Mouse (Mus musculus) cerebellum, postnatal 4 days (tissue): ENCODE results near the gene Arrdc2.
A peak's percentile ranks its signal among the peaks of the same experiment; 100 is the strongest.

Source experiments
- DNase-seq, 2 experiments: peaks; one replicate each; pipeline ENCODE4 v3.0.0; 2022; ENCODE audit warnings: low spot score in 2 of 2, mixed read lengths in 1 of 2

The Arrdc2 gene

GRCm38 (mm10) chr8:70839408-70840351, at the start of gene Arrdc2:
Arrdc2 (minus strand) TSS chr8:70839720.
- DNase-seq, result peak; percentile 86 to 95

DNA sequence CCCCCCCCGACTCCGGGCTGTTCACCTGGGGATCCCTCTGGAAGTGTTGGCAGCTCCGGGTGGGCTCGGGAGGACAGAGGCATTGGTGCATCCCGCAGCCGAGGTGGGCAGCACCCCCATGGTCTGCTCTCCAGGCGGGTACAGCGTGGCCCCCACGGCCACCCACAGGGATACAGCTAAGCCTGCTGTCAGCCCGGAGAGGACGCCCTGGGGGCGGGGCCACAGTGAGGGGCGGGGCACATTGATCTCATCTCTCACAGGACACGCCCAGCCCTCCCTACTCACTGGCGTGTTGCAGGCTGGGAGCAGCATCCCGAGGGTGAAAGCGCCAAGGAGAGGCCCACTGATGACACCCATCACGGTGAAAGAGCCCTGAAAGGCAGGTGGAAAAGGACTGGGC, 48.1 kb upstream of the Arrdc2 start:
- DNase-seq, result no peak

DNA sequence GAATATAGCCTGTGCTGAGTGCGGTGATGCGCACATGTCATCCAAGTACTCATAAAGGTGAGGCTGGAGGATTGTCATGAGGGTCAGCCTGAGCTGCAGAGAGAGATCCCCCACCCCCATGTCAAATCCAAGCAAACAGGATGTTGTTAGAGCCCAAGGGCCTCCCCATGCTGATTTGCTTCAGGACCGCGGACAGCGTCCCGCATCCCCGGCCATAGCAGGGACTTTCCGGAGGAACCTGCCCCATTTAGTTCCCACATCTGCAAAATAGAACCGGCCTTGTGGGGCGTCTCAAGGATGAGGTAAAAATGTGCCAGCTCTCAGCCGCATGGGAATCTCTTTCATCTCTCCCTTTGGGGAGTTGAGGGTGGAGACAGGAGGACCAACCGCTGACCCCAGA, 46.1 kb upstream of the Arrdc2 start:
- DNase-seq, result no peak

GRCm38 (mm10) chr8:70884683-70885082, 45.2 kb upstream of the Arrdc2 start:
- DNase-seq, result no peak

DNA sequence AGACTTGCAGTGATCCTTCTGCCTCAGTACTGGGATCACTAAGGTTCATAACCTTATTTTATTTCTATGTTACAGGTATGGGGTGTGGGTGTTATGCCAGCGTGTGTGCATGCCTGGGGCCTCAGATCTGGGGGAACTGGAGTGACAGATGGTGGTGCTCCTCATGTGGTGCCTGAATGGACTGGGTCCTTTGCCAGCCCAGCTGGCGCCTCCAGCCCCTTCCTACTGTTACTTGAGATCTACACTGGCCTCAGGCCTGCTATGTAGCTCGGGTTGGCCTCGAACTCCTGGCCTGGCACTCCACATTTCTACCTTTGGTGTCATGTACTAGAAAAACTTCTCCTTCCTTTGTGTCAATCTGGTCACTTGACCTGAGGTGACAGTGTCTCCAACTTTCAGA, 44.7 kb upstream of the Arrdc2 start:
- DNase-seq, result peak in 1 of 2 experiments; percentile 7

DNA sequence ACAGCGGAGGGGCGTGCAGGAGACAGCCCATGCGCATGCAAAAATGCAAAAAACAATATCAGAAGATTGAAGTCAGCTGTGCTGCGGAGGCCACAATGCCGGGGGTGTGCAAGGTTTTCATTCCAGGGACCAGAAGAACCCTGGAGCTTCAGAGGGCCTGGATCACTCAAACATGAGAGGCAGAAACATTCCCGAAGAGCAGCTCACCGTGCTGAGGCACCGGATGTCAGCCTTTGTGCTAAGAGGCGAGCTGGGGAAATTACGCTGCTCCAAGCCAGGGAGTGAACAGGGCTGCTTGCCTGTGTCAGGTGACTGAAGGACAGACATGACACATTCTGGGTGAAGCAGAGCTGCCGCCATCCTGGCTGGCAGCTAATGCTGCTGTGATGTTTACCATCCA, 41.0 kb upstream of the Arrdc2 start:
- DNase-seq, result peak in 1 of 2 experiments; percentile 1

- DNase-seq, result peak in 1 of 2 experiments; percentile 76
Observed at GRCm38 (mm10) chr8:70880126-70880525, 40.6 kb upstream of the Arrdc2 start.

DNA sequence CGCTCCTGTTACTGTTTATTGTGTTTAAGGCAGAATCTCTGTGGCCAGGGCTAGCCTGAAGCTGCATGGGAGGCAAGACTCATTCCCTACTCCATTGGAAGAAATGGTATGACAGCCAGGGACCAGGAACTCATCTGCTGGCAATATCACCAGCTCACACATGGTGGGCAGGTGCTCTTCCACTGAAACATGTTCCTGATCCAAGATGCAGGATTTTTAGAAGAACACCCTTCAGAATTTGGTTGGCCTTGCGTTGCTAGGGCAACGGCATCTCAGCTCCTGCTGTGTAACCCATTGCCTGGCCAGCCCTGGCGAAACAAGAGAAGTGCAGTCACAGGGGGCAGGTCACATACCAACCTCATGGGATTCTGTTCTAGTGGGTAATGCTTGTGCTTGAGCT, 40.0 kb upstream of the Arrdc2 start:
- DNase-seq, result peak in 1 of 2 experiments; percentile 4

DNA sequence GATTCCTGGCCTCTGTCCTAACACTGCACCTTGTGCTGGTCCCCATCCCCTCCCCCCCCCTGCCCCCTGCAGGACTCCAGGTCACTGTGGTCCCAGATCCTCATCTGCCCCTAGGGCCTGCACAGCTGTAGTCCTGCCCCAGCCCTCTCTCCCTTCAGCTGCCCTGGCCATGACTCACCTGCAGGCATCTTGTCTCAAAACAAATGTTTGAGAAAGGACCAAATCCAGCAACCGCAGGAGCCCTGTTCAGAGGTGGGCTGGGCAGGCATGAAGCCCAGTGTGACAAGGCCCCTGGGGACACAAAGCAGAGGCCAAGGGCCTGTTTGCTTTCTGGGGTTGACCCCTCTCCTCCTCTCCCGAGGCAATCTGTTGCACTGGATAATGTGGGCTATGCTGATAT, 38.7 kb upstream of the Arrdc2 start:
- no peak for DNase-seq

GRCm38 (mm10) chr8:70876382-70876781, 36.9 kb upstream of the Arrdc2 start:
- DNase-seq, result no peak

- no peak for DNase-seq
Observed at GRCm38 (mm10) chr8:70874441-70874840, 34.9 kb upstream of the Arrdc2 start.

DNA sequence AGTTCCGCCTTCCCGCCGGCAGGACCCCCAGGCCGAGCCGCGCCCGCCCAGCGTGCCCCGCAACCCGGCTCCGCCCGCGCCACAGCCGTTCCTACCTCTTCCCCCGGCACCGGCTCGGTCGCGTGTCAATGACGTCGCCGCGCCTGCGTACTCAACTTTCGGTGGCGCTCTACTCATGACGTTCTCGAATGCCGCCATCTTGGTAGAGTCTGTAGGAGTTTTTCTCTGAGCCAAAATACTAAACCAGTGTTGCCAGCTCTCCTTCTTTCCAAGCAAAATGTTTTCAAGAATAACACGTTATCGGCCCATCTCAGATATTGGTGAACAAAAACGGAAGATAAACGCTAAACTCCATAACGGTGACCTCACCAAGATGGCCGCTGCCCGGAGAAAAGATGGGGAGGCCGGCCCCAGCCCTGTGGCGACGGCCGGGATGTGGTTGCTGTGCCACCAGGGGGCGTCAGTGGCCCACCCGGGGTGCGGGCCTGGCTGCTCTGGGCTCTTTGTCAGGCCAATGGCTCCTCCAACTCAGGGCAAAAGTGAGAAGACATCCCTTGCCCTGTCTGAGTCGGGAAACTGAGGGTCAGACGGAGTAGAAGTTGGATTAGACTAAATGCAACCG, 34.0 kb upstream of the Arrdc2 start, which contains the start of gene Ccdc124:
Gene Ccdc124, minus strand, starts transcription at position 572 of the 622 bp plus-strand sequence.
- peak; percentile 93 to 94 for DNase-seq

GRCm38 (mm10) chr8:70872643-70873363, 33.3 kb upstream of the Arrdc2 start:
- no peak for DNase-seq

DNA sequence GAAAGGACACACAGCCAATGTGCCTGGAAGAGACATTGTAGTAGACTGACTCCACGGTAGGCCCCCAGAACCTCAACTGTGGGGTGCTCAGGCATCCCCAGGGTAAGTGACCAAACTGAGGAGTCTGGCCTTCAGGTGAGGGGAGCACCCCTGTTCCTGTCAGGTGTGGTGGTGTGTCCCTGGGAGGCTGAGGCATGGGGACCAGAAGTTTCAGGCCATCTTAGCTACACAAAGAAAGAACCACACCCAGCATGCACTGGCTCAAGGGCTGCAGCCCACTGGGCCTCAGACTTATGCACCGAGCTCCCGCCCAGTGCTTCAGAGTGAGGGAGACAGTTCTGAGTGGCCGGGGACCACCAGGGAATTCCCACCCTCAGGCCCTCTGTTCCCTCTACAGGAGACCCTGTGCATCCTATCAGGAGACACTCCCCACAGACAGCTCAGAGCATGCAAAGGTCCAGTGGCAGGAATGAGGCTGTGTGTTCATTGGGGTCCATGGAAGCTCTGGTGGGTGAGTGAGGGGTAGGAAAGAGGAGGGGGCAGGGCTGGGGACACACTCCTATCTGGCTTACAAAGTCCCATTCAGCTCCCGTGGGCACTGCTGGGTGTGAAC, 31.8 kb upstream of the Arrdc2 start:
- DNase-seq, result no peak

- peak; percentile 61 to 78 for DNase-seq
Observed at GRCm38 (mm10) chr8:70869601-70870041, 30.1 kb upstream of the Arrdc2 start.

DNA sequence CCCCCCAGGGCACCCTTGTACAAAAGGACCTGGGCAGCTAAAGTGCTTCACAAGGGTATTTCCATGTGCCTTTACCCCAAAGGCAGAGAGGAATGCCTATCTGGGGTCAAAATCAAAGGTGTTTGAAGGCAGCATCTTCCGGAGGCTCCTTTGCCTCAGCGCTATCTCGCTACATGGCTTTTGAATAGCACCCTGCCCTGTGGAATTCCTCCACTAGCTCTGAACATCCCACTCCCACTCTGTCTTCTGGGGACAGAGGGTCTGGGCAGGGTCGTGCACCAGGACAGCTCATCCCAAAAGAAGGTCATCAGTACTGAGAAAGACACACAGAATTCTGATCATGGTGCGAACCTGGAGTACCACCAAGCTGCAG, 29.7 kb upstream of the Arrdc2 start:
- DNase-seq, result no peak

DNA sequence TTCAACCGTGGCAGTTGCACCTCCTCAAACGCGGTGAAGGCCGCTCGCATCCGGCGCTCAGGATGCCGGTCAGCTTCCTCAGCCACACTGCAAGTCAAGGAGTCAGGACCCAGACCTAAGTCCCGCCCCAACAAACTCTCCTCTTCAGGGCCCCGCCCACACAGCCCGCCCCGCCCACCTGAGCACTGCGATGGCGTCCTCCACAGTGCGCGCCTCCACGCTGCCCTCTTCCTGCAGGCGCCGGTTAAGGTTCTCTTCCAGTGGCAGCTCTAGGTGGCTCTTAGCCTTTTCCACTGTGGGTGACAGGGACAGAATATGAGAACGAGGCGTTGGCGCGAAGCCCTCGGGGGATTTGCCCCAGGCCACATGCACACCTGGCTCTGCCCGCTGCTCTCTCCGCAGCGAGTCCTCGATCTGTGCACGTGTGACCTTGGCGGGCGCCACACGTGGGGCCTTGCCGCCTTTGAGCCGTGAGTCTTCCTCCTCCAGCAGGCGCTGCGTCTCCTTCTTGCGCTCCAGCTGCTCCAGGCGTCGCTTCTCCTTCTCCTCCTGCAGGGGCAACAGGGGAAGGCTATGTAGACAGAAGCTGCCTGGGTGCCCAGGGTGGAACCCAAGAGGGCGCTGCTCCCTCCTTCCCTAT, 29.2 kb upstream of the Arrdc2 start:
- DNase-seq, result peak in 1 of 2 experiments; percentile 35

DNA sequence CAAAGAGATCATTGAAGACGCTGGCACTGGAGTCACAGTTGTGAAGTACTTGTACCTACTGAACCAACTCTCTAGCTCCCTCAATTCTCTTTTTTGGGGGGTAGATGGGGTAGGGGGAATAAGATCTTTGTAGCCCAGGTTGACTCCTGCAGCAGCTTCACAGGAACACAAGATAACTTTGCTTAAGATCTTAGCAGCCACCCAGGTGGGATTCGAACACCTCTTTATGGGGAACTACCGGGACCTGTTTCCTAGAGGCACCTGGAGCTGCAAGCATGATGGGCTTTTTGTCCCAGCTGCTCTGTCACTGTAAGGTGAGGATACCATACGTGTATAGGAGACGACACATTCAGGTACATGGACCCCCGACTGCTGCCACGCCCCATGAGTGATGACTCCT, 27.0 kb upstream of the Arrdc2 start:
- no peak for DNase-seq

DNA sequence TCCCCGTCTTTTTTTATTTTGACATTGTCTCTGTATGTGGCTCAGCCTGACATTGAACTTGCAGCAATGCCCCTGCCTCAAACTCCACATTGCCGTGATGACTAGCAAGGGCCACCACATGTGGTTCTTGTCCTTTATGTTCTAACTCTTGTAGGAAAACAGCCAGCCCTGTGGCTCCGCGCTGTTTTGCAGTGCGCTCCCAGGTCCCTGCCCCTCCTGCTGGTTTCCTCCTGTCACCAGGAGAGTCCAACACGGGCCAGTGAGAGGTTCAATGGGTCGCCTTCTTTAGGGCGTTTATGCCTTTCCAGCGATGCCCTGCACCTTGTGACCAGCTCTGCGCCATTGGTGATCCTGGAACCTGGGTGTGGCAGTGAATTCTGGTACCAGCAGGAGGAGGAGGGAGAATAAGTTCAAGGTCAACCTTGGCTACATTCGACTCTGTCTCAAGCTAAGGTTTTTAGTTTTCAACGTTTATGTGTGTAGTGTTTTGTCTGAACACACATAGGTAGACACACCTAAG, 26.5 kb upstream of the Arrdc2 start:
- no peak for DNase-seq

DNA sequence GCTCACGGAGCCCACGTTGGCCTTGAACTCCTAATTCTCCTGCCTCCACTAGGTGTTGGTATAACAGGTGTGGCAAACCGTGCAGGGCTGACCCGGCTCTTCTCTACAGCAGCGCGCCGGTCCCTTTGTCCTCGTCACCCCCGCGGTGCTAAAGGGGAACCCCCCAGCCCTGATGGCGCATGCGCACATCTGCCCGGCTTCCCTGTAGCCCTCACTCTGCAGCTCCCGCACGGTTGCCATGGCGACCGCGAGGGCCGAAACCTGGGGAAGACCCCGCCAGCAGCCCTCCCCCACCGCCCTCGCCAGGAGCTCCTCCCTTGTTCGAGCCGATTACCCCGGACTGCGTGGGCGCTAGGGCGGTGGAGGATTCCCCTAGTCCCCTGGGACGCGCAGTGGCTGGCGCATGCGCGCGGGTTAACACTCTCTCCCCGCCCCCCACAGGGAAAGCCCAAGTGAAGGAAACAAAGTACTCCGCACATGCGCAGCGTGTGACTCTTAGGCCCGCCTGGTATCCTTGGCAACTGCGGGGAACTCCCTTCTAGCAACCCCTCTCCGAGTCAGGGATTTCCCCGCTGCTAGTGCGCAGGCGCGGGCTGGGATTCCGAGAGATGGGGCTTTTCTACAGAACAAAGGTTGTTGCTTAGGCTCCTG, 26.0 kb upstream of the Arrdc2 start:
- DNase-seq, result peak; percentile 97 to 99
